In genomic region chr12:73705097-73705690, GRCm38 (mm10) we compare ENCODE assay signal across 8 mouse cellular contexts.
DNase-seq lines count a peak whose midpoint lies in the region; ATAC-seq and TF ChIP-seq lines count a peak whose summit lies in the region.

No protein-coding gene starts in this region.

- H3K27ac ChIP-seq in hindbrain, embryonic 10.5 days = no peak overlapping the region
- no peak overlapping the region for H3K27ac ChIP-seq in hindbrain, embryonic 12.5 days
- H3K27ac ChIP-seq in forebrain, embryonic 13.5 days = no peak overlapping the region
- H3K27ac ChIP-seq in kidney, postnatal 0 days = no peak overlapping the region

- 55% methylated on average over 7 of the region's 7 CpGs for WGBS in hindbrain, embryonic 10.5 days
- 50% methylated on average over 7 of the region's 7 CpGs for WGBS in hindbrain, embryonic 12.5 days
- WGBS in forebrain, embryonic 13.5 days = 52% methylated on average over 7 of the region's 7 CpGs
- 23% methylated on average over 7 of the region's 7 CpGs for WGBS in kidney, postnatal 0 days

- no peak overlapping the region for H3K4me3 ChIP-seq in hindbrain, embryonic 10.5 days
- H3K4me3 ChIP-seq in hindbrain, embryonic 12.5 days = no peak overlapping the region
- no peak overlapping the region for H3K4me3 ChIP-seq in forebrain, embryonic 13.5 days
- H3K4me3 ChIP-seq in kidney, postnatal 0 days (replicated peaks; ENCODE audit: low read depth, low read length) = no peak overlapping the region

- H3K4me1 ChIP-seq in hindbrain, embryonic 10.5 days (replicated peaks) = peaks cover 11% of the 10 kb centered on the region
- H3K4me1 ChIP-seq in hindbrain, embryonic 12.5 days = 0 out of 2 replicates have a peak, but pooled peaks cover 2% of the 10 kb centered on the region
- H3K4me1 ChIP-seq in forebrain, embryonic 13.5 days = 0 out of 2 replicates have a peak, but pooled peaks cover 1% of the 10 kb centered on the region
- no peaks in the 10 kb centered on the region for H3K4me1 ChIP-seq in kidney, postnatal 0 days (replicated peaks; ENCODE audit: insufficient read depth, low read length)

- no peaks in the 10 kb centered on the region for H3K27me3 ChIP-seq in hindbrain, embryonic 10.5 days (ENCODE audit: insufficient read depth, poor library complexity, severe bottlenecking)
- H3K27me3 ChIP-seq in hindbrain, embryonic 12.5 days = peaks cover 5% of the 10 kb centered on the region; the same call in 1 of the 2 replicates
- H3K27me3 ChIP-seq in forebrain, embryonic 13.5 days = no peaks in the 10 kb centered on the region
- H3K27me3 ChIP-seq in kidney, postnatal 0 days (ENCODE audit: insufficient read depth, low read length) = no peaks in the 10 kb centered on the region

- H3K36me3 ChIP-seq in hindbrain, embryonic 10.5 days = no peaks in the 10 kb centered on the region
- no peaks in the 10 kb centered on the region for H3K36me3 ChIP-seq in hindbrain, embryonic 12.5 days
- H3K36me3 ChIP-seq in forebrain, embryonic 13.5 days (ENCODE audit: poor library complexity, severe bottlenecking) = no peaks in the 10 kb centered on the region
- no peaks in the 10 kb centered on the region for H3K36me3 ChIP-seq in kidney, postnatal 0 days (ENCODE audit: insufficient read depth, low read length)

- H3K9ac ChIP-seq in hindbrain, embryonic 12.5 days = no peak overlapping the region
- no peak overlapping the region for H3K9ac ChIP-seq in forebrain, embryonic 13.5 days
- no peak overlapping the region for H3K9ac ChIP-seq in kidney, postnatal 0 days (ENCODE audit: low read depth, low read length)

- TF ChIP-seq CTCF in kidney, postnatal 0 days (IDR thresholded peaks at IDR 0.05; ENCODE audit: low read depth) = peak; percentile 88

- DNase-seq in hindbrain, embryonic 10.5 days (ENCODE audit: low spot score) = peak; percentile 32
- peak; percentile 84 for DNase-seq in CD4-positive, CD25-positive, alpha-beta regulatory T cell, adult 2 months (ENCODE audit: low read depth, low spot score)
- DNase-seq in brain, adult 2 months (ENCODE audit: low read depth, low spot score) = peak; percentile 81
- peak; percentile 83 for DNase-seq in kidney, postnatal 0 days (ENCODE audit: low spot score)
- peak; percentile 60 for DNase-seq in lung, postnatal 14 days
- peak; percentile 67 to 79 for DNase-seq in right cerebral cortex, postnatal 10 days (ENCODE audit: low spot score in 2 of 2)

- H3K4me2 ChIP-seq in hindbrain, embryonic 12.5 days (replicated peaks) = no peak overlapping the region
- H3K4me2 ChIP-seq in forebrain, embryonic 13.5 days = no peak overlapping the region
- H3K4me2 ChIP-seq in kidney, postnatal 0 days (ENCODE audit: low read length) = no peak overlapping the region

- H3K9me3 ChIP-seq in hindbrain, embryonic 10.5 days = no peaks in the 10 kb centered on the region
- H3K9me3 ChIP-seq in hindbrain, embryonic 12.5 days (replicated peaks) = no peaks in the 10 kb centered on the region
- H3K9me3 ChIP-seq in forebrain, embryonic 13.5 days (replicated peaks) = no peaks in the 10 kb centered on the region
- H3K9me3 ChIP-seq in kidney, postnatal 0 days (replicated peaks; ENCODE audit: low read length) = no peaks in the 10 kb centered on the region

- ATAC-seq in hindbrain, embryonic 12.5 days (ENCODE audit: low FRiP score) = no peak
- ATAC-seq in forebrain, embryonic 13.5 days = peak; percentile 62; the same call in 1 of the 2 replicates
- no peak for ATAC-seq in kidney, postnatal 0 days (replicated peaks; ENCODE audit: low FRiP score, low read depth)

Comparison
In these comparisons a context has a peak if more than half of its experiments do, and no peak if none do; other contexts are left out.
1. DNase-seq: peak in every context shown above with its lines; median percentile 84 in CD4-positive, CD25-positive, alpha-beta regulatory T cell, adult 2 months; 83 in kidney, postnatal 0 days; 81 in brain, adult 2 months; 73 in right cerebral cortex, postnatal 10 days; 60 in lung, postnatal 14 days; 32 in hindbrain, embryonic 10.5 days.